Mouse (Mus musculus): ENCODE data around the gene Sox12.
A peak's percentile ranks its signal among the peaks of the same experiment; 100 is the strongest.
"Not testable (repeated sequence)": the region's sequence is repeated elsewhere in the genome, so short reads cannot be mapped to it uniquely, and the experiment has no call there.

Sox12 gene

GRCm38 (mm10) chr2:152397680-152398435 is at the start of gene Sox12:
TSS of gene Sox12 (minus strand) at chr2:152398063.
- DNase-seq, result peak; percentile 95

GRCm38 (mm10) chr2:152447461-152447860 is 49.6 kb upstream of the Sox12 start:
- no peak for DNase-seq

- DNase-seq, result no peak
Observed at GRCm38 (mm10) chr2:152446642-152447041, 48.8 kb upstream of the Sox12 start.

- no peak for DNase-seq
Observed at GRCm38 (mm10) chr2:152443281-152443680, 45.4 kb upstream of the Sox12 start.

GRCm38 (mm10) chr2:152442322-152442721 is 44.5 kb upstream of the Sox12 start:
- no peak for DNase-seq

- DNase-seq, result no peak
Observed at GRCm38 (mm10) chr2:152439833-152440232, 42.0 kb upstream of the Sox12 start.

- DNase-seq, result no peak
Observed at GRCm38 (mm10) chr2:152438963-152439362, 41.1 kb upstream of the Sox12 start.

- peak; percentile 85 for DNase-seq
Observed at GRCm38 (mm10) chr2:152436983-152437860, 39.4 kb upstream of the Sox12 start.

- DNase-seq, result no peak
Observed at GRCm38 (mm10) chr2:152436405-152436901, 38.6 kb upstream of the Sox12 start.

GRCm38 (mm10) chr2:152428481-152428880 is 30.6 kb upstream of the Sox12 start:
- not testable (repeated sequence) for DNase-seq

GRCm38 (mm10) chr2:152427493-152427892 is 29.6 kb upstream of the Sox12 start:
- DNase-seq, result no peak

- DNase-seq, result no peak
Observed at GRCm38 (mm10) chr2:152415786-152416185, 17.9 kb upstream of the Sox12 start.

GRCm38 (mm10) chr2:152415287-152415686 is 17.4 kb upstream of the Sox12 start, which contains the start of gene 6820408C15Rik:
TSS of gene 6820408C15Rik (plus strand) at chr2:152415587.
- no peak for DNase-seq

- peak; percentile 91 for DNase-seq
Observed at GRCm38 (mm10) chr2:152414591-152415165, 16.8 kb upstream of the Sox12 start, which contains the start of gene Zcchc3. TSS of gene Zcchc3 (minus strand) at chr2:152415027.

GRCm38 (mm10) chr2:152413765-152414584 is 16.1 kb upstream of the Sox12 start:
- DNase-seq, result peak; percentile 64

- no peak for DNase-seq
Observed at GRCm38 (mm10) chr2:152413158-152413764, 15.4 kb upstream of the Sox12 start.

GRCm38 (mm10) chr2:152412526-152413157 is 14.8 kb upstream of the Sox12 start:
- peak; percentile 43 for DNase-seq

- peak; percentile 38 for DNase-seq
Observed at GRCm38 (mm10) chr2:152411471-152411870, 13.6 kb upstream of the Sox12 start.

- peak; percentile 77 for DNase-seq
Observed at GRCm38 (mm10) chr2:152410971-152411371, 13.1 kb upstream of the Sox12 start.

GRCm38 (mm10) chr2:152409781-152410180 is 11.9 kb upstream of the Sox12 start:
- peak; percentile 30 for DNase-seq

- peak; percentile 96 for DNase-seq
Observed at GRCm38 (mm10) chr2:152406126-152406525, 8.3 kb upstream of the Sox12 start.

Data from cerebellum, adult 9-11 months (tissue).